Mouse (Mus musculus): ENCODE measurements around the gene Ptgir. TPM values are rescaled to one million over a fixed set of nuclear protein-coding genes. Genes with fewer than 3 reads are reported as not detected.

Gene Ptgir
- total RNA-seq, 1 experiment from 2014 or later = 1.6 TPM

Other genes with a start within 250 kb of the Ptgir start
- gene Ceacam15, start 230.8 kb upstream of the Ptgir start, total RNA-seq (2021) = not detected in 2 replicates
- gene Ceacam9, start 184.6 kb upstream of the Ptgir start, total RNA-seq (2021) = not detected in 2 replicates
- gene Ap2s1, start 168.1 kb upstream of the Ptgir start, total RNA-seq (2021) = 130 and 139 TPM in 2 replicates
- 92.7 and 99.0 TPM in 2 replicates for gene Slc1a5, start 125.2 kb upstream of the Ptgir start, total RNA-seq (2021)
- 73.7 and 116 TPM in 2 replicates for gene Strn4, start 90.6 kb upstream of the Ptgir start, total RNA-seq (2021)
- 27.5 and 28.2 TPM in 2 replicates for gene Fkrp, start 89.8 kb upstream of the Ptgir start, total RNA-seq (2021)
- 17.5 and 23.9 TPM in 2 replicates for gene Prkd2, start 63.6 kb upstream of the Ptgir start, total RNA-seq (2021)
- gene Dact3, start 31.2 kb upstream of the Ptgir start, total RNA-seq (2021) = 1.8 and 2.8 TPM in 2 replicates
- 0.70 TPM in 1 of 2 replicates, not detected in the other for gene Gng8, start 14.7 kb upstream of the Ptgir start, total RNA-seq (2021)
- 242 and 255 TPM in 2 replicates for gene Calm3, start 17.6 kb downstream of the Ptgir start, total RNA-seq (2021)
- gene Pnmal2, start 38.2 kb downstream of the Ptgir start, total RNA-seq (2021) = 26.9 and 36.1 TPM in 2 replicates
- gene Pnmal1, start 53.2 kb downstream of the Ptgir start, total RNA-seq (2021) = 4.3 and 5.4 TPM in 2 replicates
- 1.1 and 2.1 TPM in 2 replicates for gene Gm42372, start 76.6 kb downstream of the Ptgir start, total RNA-seq (2021)
- gene Ccdc8, start 86.2 kb downstream of the Ptgir start, total RNA-seq (2021) = 19.7 and 26.0 TPM in 2 replicates
- 93.6 and 103 TPM in 2 replicates for gene Ppp5c, start 121.4 kb downstream of the Ptgir start, total RNA-seq (2021)
- gene Hif3a, start 155.9 kb downstream of the Ptgir start, total RNA-seq (2021) = 2.1 and 3.5 TPM in 2 replicates
- gene Psg16, start 167.6 kb downstream of the Ptgir start, total RNA-seq (2021) = 0.24 and 0.33 TPM in 2 replicates
- not detected in 2 replicates for gene Ceacam3, start 243.8 kb downstream of the Ptgir start, total RNA-seq (2021)

All from adrenal gland, postnatal 25 days (tissue).